ENCODE assay signal across 8 mouse cellular contexts in the genomic region with DNA sequence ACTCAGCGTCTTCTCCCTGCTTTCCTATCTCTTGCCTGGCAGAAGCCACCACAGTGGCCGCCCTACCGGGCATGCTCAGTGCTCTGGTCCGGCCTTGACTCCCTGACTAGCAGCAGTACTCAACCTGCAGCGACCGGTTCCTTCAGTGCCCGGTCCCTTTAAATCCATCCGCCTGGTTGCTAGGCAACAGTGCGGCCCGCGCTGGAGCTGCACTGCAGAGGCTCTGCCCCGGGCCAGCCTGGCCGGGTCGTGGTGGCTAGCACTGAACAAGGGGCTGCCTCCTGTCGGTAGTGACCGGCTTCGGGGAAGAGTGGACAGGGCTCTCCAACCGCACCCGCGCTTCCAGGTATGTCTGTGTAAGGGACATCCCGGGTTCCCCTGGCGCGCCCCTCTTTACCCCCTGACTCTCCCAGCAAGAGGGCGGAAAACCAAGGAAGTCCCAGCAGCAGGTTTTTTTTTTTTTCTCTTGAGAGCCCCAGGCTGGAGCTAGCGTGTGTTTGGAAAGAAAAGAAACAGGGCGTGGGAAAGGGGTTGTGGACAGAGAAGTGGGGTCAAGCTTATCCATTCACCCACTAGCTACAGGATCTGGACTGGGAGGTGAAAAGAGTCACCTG. TPM values are rescaled to one million over a fixed set of nuclear protein-coding genes. Genes with fewer than 3 reads are reported as not detected.
A peak's percentile ranks its signal among the peaks of the same experiment; 100 is the strongest.
DNase-seq lines count a peak whose midpoint lies in the region; ATAC-seq and TF ChIP-seq lines count a peak whose summit lies in the region.

A gene (plus strand): TSS at position 221 of the 614 bp plus-strand sequence.

- peak within 1 kb of the TSS; percentile 45 for H3K4me2 ChIP-seq in embryonic facial prominence, embryonic 12.5 days (replicated peaks)

- peaks cover 5% of the 10 kb centered on the region; the same call in 1 of the 2 replicates for H3K4me1 ChIP-seq in embryonic facial prominence, embryonic 12.5 days
- H3K4me1 ChIP-seq in heart, adult 2 months (ENCODE audit: control insufficient read depth, insufficient read depth, low read length): no peaks in the 10 kb centered on the region

- peak; percentile 86 for ATAC-seq in embryonic facial prominence, embryonic 12.5 days (ENCODE audit: insufficient number of reproducible peaks, insufficient read depth, low FRiP score, low TSS enrichment)

- WGBS in embryonic facial prominence, embryonic 12.5 days: 17% methylated on average over 25 of the region's 26 CpGs
- 19% methylated on average over 26 of the region's 26 CpGs for WGBS in heart, adult 2 months

- no peak for TF ChIP-seq EP300 in heart, adult 2 months (IDR thresholded peaks at IDR 0.05; ENCODE audit: insufficient read depth, low read depth, low read length)

- no peak for TF ChIP-seq POLR2A in heart, adult 2 months (IDR thresholded peaks at IDR 0.05; ENCODE audit: insufficient read depth, low read depth, low read length)

- H3K4me3 ChIP-seq in embryonic facial prominence, embryonic 12.5 days: peak within 1 kb of the TSS; percentile 38
- H3K4me3 ChIP-seq in heart, adult 2 months: peak within 1 kb of the TSS; percentile 16; the same call in 1 of the 2 replicates

- TF ChIP-seq CTCF in heart, adult 2 months (IDR thresholded peaks at IDR 0.05): no peak

- H3K9ac ChIP-seq in embryonic facial prominence, embryonic 12.5 days: peak within 1 kb of the TSS; percentile 33; the same call in 1 of the 2 replicates
- peak within 1 kb of the TSS; percentile 50; the same call in 1 of the 2 replicates for H3K9ac ChIP-seq in heart, adult 2 months (ENCODE audit: low read depth, low read length)

- no peaks in the 10 kb centered on the region for H3K9me3 ChIP-seq in embryonic facial prominence, embryonic 12.5 days

- DNase-seq in brain, adult 2 months (ENCODE audit: low read depth, low spot score): peak; percentile 86
- peak; percentile 55 to 70 for DNase-seq in heart, adult 2 months
- peak; percentile 74 for DNase-seq in kidney, adult 18-20 months
- DNase-seq in left cerebral cortex, postnatal 25 days (ENCODE audit: low spot score in 2 of 2): peak; percentile 56 to 69
- DNase-seq in mesoderm, embryonic 11.5 days (ENCODE audit: low read depth, low spot score): peak; percentile 88
- peak; percentile 31 for DNase-seq in skeletal muscle tissue, adult 2 months (ENCODE audit: low read depth, low spot score)
- DNase-seq in thymus, postnatal 25 days: no peak

- intact Hi-C loops in heart, adult 2 months (cut with DNase I): no loop called here
- intact Hi-C loops in left cerebral cortex, postnatal 25 days (cut with DNase I): loop anchor here (10.0 kb wide), 1 partner anchor 144 kb away; no protein-coding TSS in a partner anchor

- H3K36me3 ChIP-seq in embryonic facial prominence, embryonic 12.5 days: no peaks in the 10 kb centered on the region
- H3K36me3 ChIP-seq in heart, adult 2 months (ENCODE audit: control insufficient read depth, insufficient read depth, low read length): no peaks in the 10 kb centered on the region

- no peak within 1 kb of the TSS for H3K27ac ChIP-seq in embryonic facial prominence, embryonic 12.5 days
- H3K27ac ChIP-seq in heart, adult 2 months: no peak within 1 kb of the TSS

- H3K27me3 ChIP-seq in embryonic facial prominence, embryonic 12.5 days: no peaks in the 10 kb centered on the region
- no peaks in the 10 kb centered on the region for H3K27me3 ChIP-seq in heart, adult 2 months (ENCODE audit: control insufficient read depth, insufficient read depth, low read length)

- no peaks in the 10 kb centered on the region for H3K79me2 ChIP-seq in heart, adult 2 months (replicated peaks; ENCODE audit: control insufficient read depth, insufficient read depth, low read length)

RNA-seq across cellular contexts. Expression of the gene that starts here (rescaled TPM):
- polyA plus RNA-seq in embryonic facial prominence, embryonic 12.5 days (2016; fragmentation: Nextera tagmentation; extraction: Ambion mirVana): 0.92 and 1.7 TPM in 2 replicates
- total RNA-seq in heart, adult 2 months (2021): under 1 TPM in 1 of 2 experiments, not detected in 1; 0.42 TPM
- 0.18 TPM in 1 of 2 replicates, not detected in the other for polyA plus RNA-seq in heart, adult 2 months (2012; rRNA removed)
- total RNA-seq in left cerebral cortex, postnatal 25 days (2021): 1 to 10 TPM; 2.5 to 3.4 TPM

Comparison
In these comparisons a context has a peak if more than half of its experiments do, and no peak if none do; other contexts are left out.
1. Peak in DNase-seq, H3K4me3 ChIP-seq and H3K9ac ChIP-seq in heart, adult 2 months; RNA of the gene not detected or under 1 TPM.